ENCODE assay signal across 27 mouse cellular contexts in the genomic region with DNA sequence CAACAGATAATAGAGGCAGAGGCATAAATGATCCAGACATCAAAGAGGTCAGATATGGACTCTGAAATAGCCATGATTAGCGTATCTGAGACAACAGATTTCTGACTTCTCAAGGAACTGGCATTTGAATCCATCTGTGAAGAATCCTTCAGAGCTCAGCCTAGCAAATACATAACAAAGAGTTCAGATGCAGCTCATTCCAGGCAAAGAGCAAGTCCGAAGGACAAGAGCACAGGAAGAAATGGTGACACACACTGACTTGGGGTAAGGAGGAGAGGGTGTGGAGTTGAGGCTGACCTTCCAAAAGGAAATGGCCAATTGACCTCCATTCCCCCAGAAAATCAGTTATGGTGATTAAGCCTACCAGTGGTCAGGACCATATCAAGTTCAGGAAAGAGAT.
"Had no signal": no experiment of that assay in that cellular context is flagged by ENCODE, and none has a peak within 500 bp of the region (broad histone marks: within the 10 kb centered on the region; RNA-seq: fewer than 3 reads in every experiment).

No protein-coding gene starts in this region.

- H3K4me1 ChIP-seq: heart, embryonic 10.5 days; heart, embryonic 12.5 days; hindbrain, embryonic 10.5 days; hindbrain, embryonic 12.5 days; intestine, embryonic 15.5 days; limb, embryonic 10.5 days; limb, embryonic 12.5 days; liver, embryonic 13.5 days; liver, embryonic 15.5 days had no signal

- H3K27ac ChIP-seq: heart, embryonic 10.5 days; hindbrain, embryonic 10.5 days; hindbrain, embryonic 12.5 days; hindbrain, embryonic 14.5 days; intestine, embryonic 15.5 days; layer of hippocampus, adult 2 months; left cerebral cortex, adult 2 months; limb, embryonic 10.5 days; limb, embryonic 12.5 days; liver, embryonic 13.5 days; liver, embryonic 15.5 days had no signal

- H3K27me3 ChIP-seq: heart, embryonic 12.5 days; hindbrain, embryonic 12.5 days; intestine, embryonic 15.5 days; liver, embryonic 13.5 days; liver, embryonic 15.5 days had no signal

- H3K36me3 ChIP-seq: heart, embryonic 10.5 days; heart, embryonic 12.5 days; hindbrain, embryonic 10.5 days; hindbrain, embryonic 12.5 days; intestine, embryonic 15.5 days; limb, embryonic 10.5 days; limb, embryonic 12.5 days; liver, embryonic 13.5 days; liver, embryonic 15.5 days had no signal

- H3K4me2 ChIP-seq: heart, embryonic 12.5 days; hindbrain, embryonic 12.5 days; hindbrain, embryonic 14.5 days; intestine, embryonic 15.5 days; limb, embryonic 12.5 days; liver, embryonic 11.5 days; liver, embryonic 13.5 days; liver, embryonic 15.5 days had no signal

- DNase-seq: gastrocnemius, postnatal 14 days; gastrocnemius, postnatal 36 days; heart, adult 18-20 months; heart, postnatal 10 days; heart, postnatal 4 days; kidney, adult 18-20 months; kidney, adult 8-10 months; kidney, postnatal 10 days; kidney, postnatal 25 days; kidney, postnatal 4 days; liver; liver, embryonic 13.5 days had no signal

- H3K4me3 ChIP-seq: heart, embryonic 10.5 days; heart, embryonic 12.5 days; hindbrain, embryonic 10.5 days; hindbrain, embryonic 12.5 days; intestine, embryonic 15.5 days; layer of hippocampus, adult 2 months; left cerebral cortex, adult 2 months; limb, embryonic 10.5 days; limb, embryonic 12.5 days; liver, embryonic 13.5 days; liver, embryonic 15.5 days had no signal

- H3K9me3 ChIP-seq: heart, embryonic 10.5 days; hindbrain, embryonic 10.5 days; hindbrain, embryonic 12.5 days; intestine, embryonic 15.5 days; limb, embryonic 10.5 days; limb, embryonic 12.5 days; liver, embryonic 13.5 days; liver, embryonic 15.5 days had no signal

- H3K9ac ChIP-seq: heart, embryonic 12.5 days; hindbrain, embryonic 12.5 days; hindbrain, embryonic 14.5 days; intestine, embryonic 15.5 days; limb, embryonic 12.5 days; liver, embryonic 13.5 days; liver, embryonic 15.5 days had no signal

- ATAC-seq: hindbrain, embryonic 16.5 days; inflammation-experienced regulatory T-cells, adult 6 months; intestine, embryonic 15.5 days; intestine, postnatal 0 days had no signal
